Mouse (Mus musculus): ENCODE measurements around the gene Tmprss3.

Gene Tmprss3

DNA sequence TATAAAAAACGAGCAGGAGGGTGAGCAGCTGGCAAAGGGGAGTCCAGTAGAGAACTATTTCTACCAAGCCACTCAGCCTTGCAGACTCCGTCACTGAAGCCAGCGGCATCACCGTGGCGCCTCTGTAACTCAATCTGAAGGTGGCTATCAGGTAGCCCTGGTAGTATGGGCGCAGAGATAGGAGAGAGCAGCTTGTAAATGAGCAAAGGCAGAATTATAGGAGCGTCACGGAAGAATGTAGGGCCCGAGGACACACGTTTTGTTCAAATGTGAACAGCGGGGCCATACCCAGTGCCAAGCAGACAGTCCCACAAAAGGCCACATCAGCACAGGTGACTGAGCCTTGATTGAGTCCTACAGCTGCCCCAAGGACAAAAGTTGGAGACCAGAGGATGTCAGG is at the start of gene Tmprss3:
TSS of gene Tmprss3 (minus strand) at position 101 of the 400 bp plus-strand sequence.
- DNase-seq (ENCODE audit: low spot score) = no peak

GRCm38 (mm10) chr17:31247144-31247543 is 48.4 kb upstream of the Tmprss3 start:
- no peak for DNase-seq (ENCODE audit: low spot score)

DNA sequence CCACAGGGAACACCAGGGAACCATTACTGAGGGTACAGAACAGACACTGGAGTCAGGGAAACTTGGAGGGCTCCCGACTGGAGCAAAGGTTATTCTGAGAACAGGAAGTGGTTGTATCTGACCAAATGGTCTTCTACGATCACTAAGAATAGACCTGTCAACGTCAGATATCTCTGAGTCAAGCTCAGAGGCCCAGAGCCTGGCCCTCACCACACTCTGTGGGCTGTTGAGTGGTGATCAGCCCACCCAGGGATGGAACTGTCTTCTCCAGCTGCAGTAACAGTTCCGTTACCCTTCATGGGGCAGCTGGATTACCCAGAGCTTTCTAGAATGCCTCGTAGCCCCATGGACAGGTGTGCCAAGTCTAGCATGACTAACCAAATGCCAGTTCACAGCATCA is 46.5 kb upstream of the Tmprss3 start:
- DNase-seq (ENCODE audit: low spot score) = no peak

DNA sequence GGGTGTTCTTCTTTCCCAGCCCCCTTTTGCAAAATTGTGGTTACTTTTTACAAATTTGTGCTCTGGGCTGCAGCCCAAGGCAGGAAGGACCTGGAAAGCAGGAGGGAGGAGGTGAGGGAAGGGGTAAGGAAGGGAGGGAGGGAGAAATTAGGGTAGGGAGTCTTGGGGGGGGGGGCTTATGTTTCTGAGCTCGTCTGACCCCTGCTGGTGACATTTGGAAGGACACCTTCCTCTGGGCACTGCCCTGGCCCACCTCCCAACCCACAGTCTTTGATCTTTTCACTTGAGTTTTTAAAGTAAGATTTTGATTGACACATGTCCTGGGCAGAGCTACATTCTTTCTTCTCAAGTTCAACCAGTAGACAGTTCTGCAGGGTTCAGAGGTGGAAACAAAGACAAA is 44.0 kb upstream of the Tmprss3 start:
- DNase-seq (ENCODE audit: low spot score) = no peak

- DNase-seq (ENCODE audit: low spot score) = no peak
Measured at GRCm38 (mm10) chr17:31241156-31241555, 42.4 kb upstream of the Tmprss3 start.

DNA sequence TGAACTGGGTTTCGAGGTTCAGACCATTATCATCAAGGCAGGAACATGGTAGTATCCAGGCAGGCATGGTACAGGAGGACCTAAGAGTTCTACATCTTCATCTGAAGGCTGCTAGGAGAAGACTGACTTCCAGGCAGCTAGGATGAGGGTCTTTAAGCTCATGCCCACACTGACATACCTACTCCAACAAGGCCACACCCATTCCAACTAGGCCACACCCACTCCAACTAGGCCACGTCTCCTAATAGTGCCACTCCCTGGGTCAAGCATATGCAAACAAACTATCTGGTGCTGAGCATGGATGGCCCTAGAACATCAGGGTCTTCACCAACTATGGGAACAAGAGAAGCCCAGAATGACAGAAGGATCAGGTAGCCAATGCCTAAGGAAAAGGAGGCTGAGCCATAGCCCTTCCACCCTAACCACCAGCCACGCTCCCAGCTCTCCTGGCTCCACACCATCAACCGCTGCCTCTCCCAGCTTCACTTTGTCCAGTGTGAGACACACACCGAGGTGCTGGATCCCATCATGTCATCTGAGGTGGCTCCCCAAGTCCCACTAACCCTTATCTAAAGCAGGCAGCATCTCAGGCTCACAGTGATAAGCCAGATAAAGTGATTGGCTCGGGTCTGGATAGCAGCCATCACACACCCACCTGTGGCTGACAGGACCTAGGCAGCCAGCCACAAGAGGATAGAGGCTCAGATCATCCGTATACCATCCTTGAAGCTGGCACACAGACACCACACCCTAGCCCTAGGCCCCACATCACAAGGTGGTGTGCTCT is 39.6 kb upstream of the Tmprss3 start:
- DNase-seq (ENCODE audit: low spot score) = no peak

DNA sequence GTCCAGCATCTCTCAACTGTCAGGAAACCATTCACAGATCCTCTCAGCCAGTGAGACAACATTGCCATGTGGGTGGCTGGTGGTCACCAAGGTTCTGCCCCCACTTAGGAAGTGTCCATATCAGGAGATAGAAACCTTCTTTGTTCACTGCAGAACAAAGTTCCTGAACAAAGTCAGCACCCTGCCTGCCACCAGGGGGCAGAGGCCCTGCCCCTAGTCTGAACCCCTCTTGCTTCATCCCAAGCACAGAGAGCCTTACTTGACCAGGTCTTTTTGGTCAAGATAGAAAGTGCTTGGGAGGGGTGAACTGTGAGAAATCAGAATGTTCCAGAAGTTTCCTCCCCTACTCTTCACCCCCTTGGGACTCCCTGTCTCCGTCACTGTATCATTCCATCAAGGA is 37.1 kb upstream of the Tmprss3 start:
- no peak for DNase-seq (ENCODE audit: low spot score)

DNA sequence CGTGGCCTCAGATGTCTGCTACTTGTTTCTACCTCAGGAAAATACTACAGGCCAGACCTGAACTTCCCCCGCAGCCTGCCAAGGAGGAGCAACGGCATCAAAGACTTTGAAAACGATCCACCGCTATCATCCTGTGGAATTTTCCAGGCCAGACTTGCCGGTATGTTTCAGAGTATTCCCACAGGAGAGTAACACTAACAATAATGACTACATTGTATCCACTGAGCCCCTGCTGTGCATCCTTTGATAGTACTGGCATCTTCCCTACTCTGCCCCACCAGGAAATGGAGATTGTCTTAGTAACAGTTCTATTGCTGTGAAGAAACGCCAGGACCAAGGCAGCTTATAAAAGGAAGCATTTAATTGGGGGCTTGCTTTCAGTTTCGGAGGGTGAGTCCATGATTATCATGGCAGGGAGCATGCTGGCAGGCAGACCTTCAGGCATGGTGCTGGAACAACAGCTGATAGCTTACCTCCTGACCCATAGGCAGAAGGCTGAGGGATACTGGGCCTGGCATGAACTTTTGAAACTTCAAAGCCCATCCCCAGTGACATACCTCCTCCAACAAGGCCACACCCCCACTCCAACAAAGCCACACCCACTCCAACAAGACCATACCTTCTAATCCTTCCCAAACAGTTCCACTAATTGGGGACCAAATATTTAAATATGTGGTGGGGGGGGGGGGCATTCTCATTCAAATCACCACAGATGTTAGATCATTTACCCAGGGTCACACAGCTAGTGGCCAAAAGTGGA is 33.7 kb upstream of the Tmprss3 start:
- DNase-seq (ENCODE audit: low spot score) = no peak

GRCm38 (mm10) chr17:31231780-31232179 is 33.0 kb upstream of the Tmprss3 start:
- no peak for DNase-seq (ENCODE audit: low spot score)

DNA sequence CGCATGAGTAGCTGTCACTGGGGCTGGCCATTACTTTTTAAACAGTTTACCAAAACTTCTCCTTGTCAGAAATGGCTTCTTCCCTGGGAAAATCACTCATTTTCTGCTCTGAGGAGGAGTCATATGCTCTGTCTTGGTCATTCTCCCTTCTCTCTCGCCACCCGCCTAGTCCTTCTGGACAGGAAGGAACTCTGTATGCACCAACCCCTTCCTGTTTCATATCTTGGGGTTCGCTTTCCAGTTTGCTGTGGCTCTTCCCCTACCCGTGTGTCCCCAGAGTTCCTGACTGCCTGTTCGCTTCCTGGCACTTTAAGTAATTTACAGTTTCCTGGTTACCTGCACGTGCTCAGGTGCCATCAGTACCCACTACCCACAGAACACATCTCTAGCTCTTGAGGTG is 28.2 kb upstream of the Tmprss3 start:
- DNase-seq (ENCODE audit: low spot score) = no peak

DNA sequence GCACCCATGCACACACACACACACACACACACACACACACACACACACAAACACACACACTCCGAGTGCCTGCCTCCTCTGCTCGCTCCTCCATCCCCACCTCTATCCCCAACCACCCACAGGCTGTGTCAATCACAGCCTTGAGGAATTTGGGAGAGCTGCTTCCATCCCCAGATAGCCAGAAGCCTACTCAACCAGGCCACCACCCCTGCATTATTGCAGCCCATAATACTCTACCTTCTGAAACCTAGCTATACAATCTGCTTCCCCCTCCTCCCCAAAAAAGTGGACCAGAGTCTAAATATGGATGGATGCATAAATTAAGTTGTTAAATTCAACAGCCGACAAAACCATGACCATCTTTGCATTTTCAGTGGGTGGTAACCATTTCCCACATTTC is 27.6 kb upstream of the Tmprss3 start:
- no peak for DNase-seq (ENCODE audit: low spot score)

GRCm38 (mm10) chr17:31224591-31224990 is 25.8 kb upstream of the Tmprss3 start:
- no peak for DNase-seq (ENCODE audit: low spot score)

DNA sequence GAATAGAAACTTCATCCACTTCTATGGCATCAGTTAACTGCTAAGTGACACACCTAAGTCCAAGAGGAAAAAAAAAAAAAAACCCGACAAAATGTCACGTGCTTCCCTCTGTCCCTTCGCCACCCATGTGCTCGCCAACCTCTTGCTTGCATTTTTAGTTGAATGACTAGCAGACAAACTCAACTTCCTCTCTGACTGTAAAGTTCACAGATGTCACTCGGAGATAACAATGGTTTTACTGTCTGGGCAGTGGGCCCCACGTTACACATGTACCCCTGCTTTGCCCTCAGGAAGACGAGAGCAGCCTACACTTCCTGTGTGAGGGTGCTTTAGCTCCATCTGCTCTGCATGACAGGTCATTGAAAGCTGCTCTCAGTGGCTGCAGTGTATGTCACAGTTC is 25.1 kb upstream of the Tmprss3 start:
- no peak for DNase-seq (ENCODE audit: low spot score)

- no peak for DNase-seq (ENCODE audit: low spot score)
Measured at GRCm38 (mm10) chr17:31222810-31223310, 24.1 kb upstream of the Tmprss3 start.

GRCm38 (mm10) chr17:31216068-31216955 is 17.5 kb upstream of the Tmprss3 start:
- DNase-seq (ENCODE audit: low spot score) = no peak

DNA sequence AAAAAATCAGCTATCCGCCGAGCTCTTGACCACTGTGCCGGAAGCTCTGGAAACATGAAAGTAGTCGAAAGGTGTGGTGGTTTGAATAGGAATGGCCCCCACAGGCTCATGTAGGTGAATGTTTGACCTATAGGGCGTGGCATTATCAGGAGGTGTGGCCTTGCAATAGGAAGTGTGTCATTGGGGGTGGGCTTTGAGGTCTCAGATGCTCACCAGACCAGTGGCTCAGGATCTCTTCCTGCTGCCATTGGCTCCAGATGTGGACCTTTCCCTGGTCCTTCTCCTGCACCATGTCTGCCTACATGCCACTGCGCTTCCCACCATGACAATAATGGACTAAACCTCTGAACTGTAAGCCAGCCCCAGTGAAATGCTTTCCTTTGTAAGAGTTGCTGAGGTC is 13.1 kb upstream of the Tmprss3 start:
- no peak for DNase-seq (ENCODE audit: low spot score)

DNA sequence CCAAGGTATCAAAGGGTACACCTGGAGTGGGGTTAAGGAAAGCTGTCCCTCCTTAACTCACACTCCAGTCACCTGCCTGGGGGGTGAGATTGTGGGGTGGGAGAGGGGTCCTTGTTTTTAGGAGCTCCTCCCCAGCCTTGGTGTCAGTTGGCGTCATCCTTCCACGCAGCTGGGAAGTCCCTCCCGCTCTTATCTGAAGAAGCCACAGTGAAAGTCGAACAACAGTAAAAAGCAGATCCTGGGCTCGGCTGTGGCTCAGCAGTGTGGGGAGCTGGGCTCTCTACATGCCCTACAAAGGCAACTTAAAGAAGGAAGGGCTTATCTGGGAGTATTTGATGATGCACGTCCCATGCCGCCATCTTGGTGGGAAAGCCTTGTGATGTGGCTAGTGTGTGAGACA is 11.5 kb upstream of the Tmprss3 start:
- DNase-seq (ENCODE audit: low spot score) = no peak

- DNase-seq (ENCODE audit: low spot score) = no peak
Measured at GRCm38 (mm10) chr17:31209376-31209930, 10.7 kb upstream of the Tmprss3 start.

GRCm38 (mm10) chr17:31208654-31209053 is 9.9 kb upstream of the Tmprss3 start:
- DNase-seq (ENCODE audit: low spot score) = no peak

GRCm38 (mm10) chr17:31207771-31208334 is 9.1 kb upstream of the Tmprss3 start, which contains the start of gene Ubash3a:
TSS of gene Ubash3a (plus strand) at chr17:31207873.
- peak; percentile 47 for DNase-seq (ENCODE audit: low spot score)

GRCm38 (mm10) chr17:31196283-31196682 is 2.5 kb downstream of the Tmprss3 start:
- no peak for DNase-seq (ENCODE audit: low spot score)
